Mouse (Mus musculus) G1E (cell line): ENCODE results near the gene Osbpl11. TPM values are rescaled to one million over a fixed set of nuclear protein-coding genes. Genes with fewer than 3 reads are reported as not detected.
A peak's percentile ranks its signal among the peaks of the same experiment; 100 is the strongest.

Experiments
- ATAC-seq: 2 replicates; pipeline ENCODE4 v1.8.0; 2016; ENCODE audit warnings: mild to moderate bottlenecking; ENCODE audit not compliant: insufficient number of reproducible peaks, poor library complexity, low FRiP score, severe bottlenecking; ENCODE audit errors: extremely low read depth
- DNase-seq: peaks from one replicate; pipeline ENCODE4 v3.0.0; 2012; ENCODE audit warnings: low spot score
- H3K27me3 ChIP-seq: 2 replicates; pipeline ENCODE4 v1.6.1; 2012; ENCODE audit warnings: mild to moderate bottlenecking, low read length, inconsistent platforms; ENCODE audit not compliant: insufficient read depth
- H3K36me3 ChIP-seq: replicated peaks from 2 replicates; pipeline ENCODE3; 2012; ENCODE audit warnings: mild to moderate bottlenecking, inconsistent platforms
- H3K4me1 ChIP-seq: 2 replicates; pipeline ENCODE4 v1.6.1; 2012; ENCODE audit warnings: low read depth, low read length, inconsistent platforms, mixed read lengths; ENCODE audit not compliant: insufficient read depth
- H3K4me3 ChIP-seq: 2 replicates; pipeline ENCODE4 v1.5.1; 2012; ENCODE audit warnings: low read depth, mild to moderate bottlenecking, inconsistent platforms, low read length, moderate library complexity, mixed read lengths
- H3K9me3 ChIP-seq: replicated peaks from 2 replicates; pipeline ENCODE4 v1.6.1; 2012; ENCODE audit warnings: inconsistent platforms
- CTCF ChIP-seq: IDR thresholded peaks from 2 replicates; pipeline ENCODE4 v1.5.1; 2012; ENCODE audit warnings: low read depth, low read length, inconsistent platforms, mixed read lengths
- GATA1 ChIP-seq: IDR thresholded peaks from 2 replicates; pipeline ENCODE4 v1.6.1; 2012; ENCODE audit warnings: borderline replicate concordance, low read length, inconsistent platforms, mixed read lengths
- GATA2 ChIP-seq: IDR thresholded peaks from 2 replicates; pipeline ENCODE4 v1.6.1; 2012; ENCODE audit warnings: low read depth, low read length, inconsistent platforms, borderline replicate concordance
- POLR2AphosphoS5 ChIP-seq: IDR thresholded peaks from 2 replicates; pipeline ENCODE4 v1.6.1; 2012; ENCODE audit warnings: low read depth, low read length, inconsistent platforms; ENCODE audit not compliant: insufficient replicate concordance
- TAL1 ChIP-seq: conservative IDR thresholded peaks from 2 replicates; pipeline ENCODE4 v1.6.1; 2012; ENCODE audit warnings: low read depth, low read length, inconsistent platforms, mixed read lengths
- polyA plus RNA-seq: library from polyadenylated mRNA; stranded (reverse); fragments of >175 nt; gene quantifications from 2 replicates; pipeline ENCODE4 v1.2.3, GENCODE M21; 2012
- total RNA-seq, 2 experiments: library from RNA; stranded (forward) in 1 of 2; stranded (reverse) in 1 of 2; fragments of 200-1000 nt in 1 of 2; fragments of >200 nt in 1 of 2; fragmentation: Nextera tagmentation in 1 of 2; gene quantifications; 2 replicates each; pipeline ENCODE4 v1.2.3; 2014 to 2017

Gene Osbpl11
- total and polyA plus RNA-seq, 3 experiments, result 3.1 to 18.4 (median 11.7) TPM

DNA sequence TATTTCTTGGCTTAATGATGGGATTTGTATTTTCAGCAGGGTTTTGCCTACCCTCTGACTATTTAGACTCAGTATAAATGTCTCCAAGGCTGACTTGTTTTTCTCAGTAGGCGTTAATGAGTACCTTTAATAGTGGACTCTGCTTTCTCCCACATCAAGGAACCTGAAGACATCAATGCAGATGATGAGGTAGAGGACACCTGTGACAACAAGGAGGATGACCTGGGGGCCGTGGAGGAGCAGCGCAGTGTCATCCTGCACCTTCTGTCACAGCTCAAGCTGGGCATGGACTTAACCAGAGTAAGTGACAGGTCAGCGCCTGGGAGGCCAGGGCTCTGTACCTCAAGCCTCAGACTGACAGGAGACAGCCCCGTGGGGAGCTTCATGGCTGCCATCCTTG, 39.5 kb downstream of the Osbpl11 start:
- no peaks in the 10 kb centered on the region for H3K27me3 ChIP-seq
- H3K9me3 ChIP-seq, result no peaks in the 10 kb centered on the region
- peaks cover 64% of the 10 kb centered on the region for H3K36me3 ChIP-seq
- no peak for ATAC-seq
- H3K4me1 ChIP-seq, result no peaks in the 10 kb centered on the region
- TF ChIP-seq GATA2 (no peak), CTCF (no peak), TAL1 (no peak), POLR2AphosphoS5 (no peak), GATA1 (no peak)
- no peak for DNase-seq
- no peak overlapping the region for H3K4me3 ChIP-seq

DNA sequence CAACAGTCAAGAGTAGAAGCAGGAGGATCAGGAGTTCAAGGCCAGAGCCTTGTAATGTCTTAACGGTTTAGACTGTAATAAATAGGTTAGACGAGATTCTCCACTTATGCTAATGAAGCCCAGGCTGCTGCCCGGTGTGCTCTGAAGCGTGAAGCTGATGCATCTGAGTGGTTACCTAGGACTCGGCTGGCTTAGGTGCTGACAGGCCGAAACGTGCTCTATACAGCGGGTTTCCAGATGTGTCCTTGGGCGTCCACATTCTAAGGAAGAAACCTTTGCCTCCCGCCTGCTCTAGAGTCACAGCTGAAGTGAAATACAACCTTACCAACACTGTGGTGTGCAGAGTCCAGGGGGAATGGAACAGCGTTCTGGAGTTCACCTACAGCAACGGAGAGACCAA, 49.3 kb downstream of the Osbpl11 start:
- TF ChIP-seq POLR2AphosphoS5, result no peak
- no peak for TF ChIP-seq CTCF
- no peak for TF ChIP-seq GATA1
- TF ChIP-seq TAL1, result no peak
- no peak for TF ChIP-seq GATA2
- no peaks in the 10 kb centered on the region for H3K9me3 ChIP-seq
- no peaks in the 10 kb centered on the region for H3K4me1 ChIP-seq
- no peak overlapping the region for H3K4me3 ChIP-seq
- ATAC-seq (no peak), DNase-seq (no peak)
- no peaks in the 10 kb centered on the region for H3K27me3 ChIP-seq
- H3K36me3 ChIP-seq, result peaks cover 67% of the 10 kb centered on the region

DNA sequence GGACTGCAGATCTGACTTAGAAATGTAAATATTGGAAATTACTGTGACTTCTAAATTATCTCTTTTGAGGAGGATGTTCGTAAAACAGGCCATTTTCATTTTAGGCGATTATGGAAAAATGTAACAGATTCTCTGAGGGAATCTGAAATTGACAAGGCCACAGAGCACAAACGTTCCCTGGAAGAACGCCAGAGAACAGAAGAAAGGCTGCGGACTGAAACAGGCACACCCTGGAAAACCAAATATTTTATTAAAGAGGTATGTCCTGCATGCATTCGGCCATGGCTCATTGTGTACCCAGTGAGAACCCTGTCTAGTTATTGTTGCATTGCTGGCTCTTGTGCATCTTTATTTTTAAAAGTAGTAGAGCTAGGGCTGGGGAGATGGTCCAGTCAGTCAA, 51.3 kb downstream of the Osbpl11 start:
- DNase-seq (no peak), ATAC-seq (no peak)
- H3K4me1 ChIP-seq, result 0 out of 2 replicates have a peak, but pooled peaks cover 2% of the 10 kb centered on the region
- no peak overlapping the region for H3K4me3 ChIP-seq
- no peak for TF ChIP-seq CTCF
- no peaks in the 10 kb centered on the region for H3K27me3 ChIP-seq
- peaks cover 68% of the 10 kb centered on the region for H3K36me3 ChIP-seq
- no peaks in the 10 kb centered on the region for H3K9me3 ChIP-seq

DNA sequence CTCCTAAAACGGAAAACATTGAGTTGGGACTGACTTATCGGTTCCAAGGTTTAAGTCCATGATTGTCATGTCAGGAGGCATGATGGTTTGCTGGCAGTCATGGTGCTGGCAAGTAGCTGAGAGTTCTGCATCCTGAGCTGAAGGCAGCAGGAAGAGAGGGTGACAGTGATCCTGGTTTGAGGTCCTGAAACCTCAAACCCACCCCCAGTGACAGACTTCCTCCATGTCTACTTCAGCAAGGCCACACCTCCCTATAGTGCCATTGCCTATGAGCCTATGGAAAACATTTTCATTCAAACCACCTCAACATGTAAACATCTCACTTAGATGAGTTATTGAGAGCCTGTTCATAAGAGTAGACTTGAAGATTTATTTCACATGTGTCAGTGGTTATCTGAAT, 54.4 kb downstream of the Osbpl11 start:
- Histone ChIP-seq H3K27me3 (no peaks in the 10 kb centered on the region), H3K4me3 (no peak overlapping the region), H3K36me3 (peaks cover 75% of the 10 kb centered on the region), H3K4me1 (0 out of 2 replicates have a peak, but pooled peaks cover 2% of the 10 kb centered on the region), H3K9me3 (no peaks in the 10 kb centered on the region)
- no peak for ATAC-seq
- no peak for DNase-seq
- no peak for TF ChIP-seq TAL1
- no peak for TF ChIP-seq CTCF
- TF ChIP-seq POLR2AphosphoS5, result no peak
- no peak for TF ChIP-seq GATA2
- TF ChIP-seq GATA1, result no peak

DNA sequence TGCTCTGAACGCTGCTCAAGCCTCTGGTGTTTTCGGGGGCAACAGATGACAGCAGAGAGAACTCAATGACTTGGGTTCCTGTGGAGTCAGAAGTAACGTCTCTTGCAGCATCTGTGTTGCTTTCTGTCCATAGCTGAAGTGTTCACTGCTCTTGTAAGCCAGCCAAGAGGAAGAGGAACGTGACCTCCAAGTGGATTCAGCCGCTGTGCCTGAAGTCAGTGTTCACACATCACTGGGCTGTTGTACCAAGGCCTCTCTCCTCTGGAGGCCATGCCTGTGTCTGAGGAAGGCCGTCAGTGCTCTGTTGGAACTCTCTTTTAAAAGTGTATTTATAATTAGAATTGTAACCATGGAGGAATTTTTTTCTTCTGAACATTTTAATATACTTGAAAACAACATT, 57.2 kb downstream of the Osbpl11 start:
- TF ChIP-seq GATA1, result no peak
- TF ChIP-seq GATA2, result no peak
- no peak for TF ChIP-seq TAL1
- no peak for TF ChIP-seq CTCF
- TF ChIP-seq POLR2AphosphoS5, result no peak
- peaks cover 11% of the 10 kb centered on the region for H3K4me1 ChIP-seq
- DNase-seq (no peak), ATAC-seq (no peak)
- H3K27me3 ChIP-seq, result no peaks in the 10 kb centered on the region
- H3K36me3 ChIP-seq, result peaks cover 69% of the 10 kb centered on the region
- H3K4me3 ChIP-seq, result no peak overlapping the region
- H3K9me3 ChIP-seq, result no peaks in the 10 kb centered on the region

DNA sequence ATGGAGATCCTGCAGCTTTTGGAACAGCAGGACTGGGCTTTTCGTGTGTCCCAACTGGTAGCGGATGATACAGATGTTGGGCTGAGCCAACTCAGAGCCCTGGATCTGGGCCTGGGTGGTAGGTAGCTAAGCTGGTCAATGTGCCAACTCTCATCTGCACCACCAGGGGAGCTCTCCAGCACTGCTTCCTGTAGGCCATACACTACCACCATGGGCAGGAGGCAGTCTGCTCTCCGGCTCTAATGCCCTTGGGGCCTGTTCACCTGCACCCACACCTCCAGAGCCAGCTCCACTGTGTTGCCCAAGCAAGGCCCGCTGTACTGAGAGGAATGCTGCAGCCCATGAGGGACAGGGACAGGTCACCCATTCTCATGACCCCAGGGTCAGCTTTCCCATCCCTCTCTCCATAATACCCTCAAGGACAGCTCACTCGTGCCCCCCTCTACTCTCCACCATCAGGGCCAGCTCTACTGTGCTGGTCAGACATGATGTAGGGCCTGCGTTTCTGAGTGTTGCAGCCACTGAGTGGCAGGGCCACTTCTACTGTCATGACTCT, 59.3 kb downstream of the Osbpl11 start:
- DNase-seq, result no peak
- H3K27me3 ChIP-seq, result no peaks in the 10 kb centered on the region
- no peaks in the 10 kb centered on the region for H3K9me3 ChIP-seq
- ATAC-seq, result no peak
- H3K36me3 ChIP-seq, result peaks cover 60% of the 10 kb centered on the region
- TF ChIP-seq POLR2AphosphoS5 (no peak), CTCF (peak; percentile 20; the same call in 1 of the 2 replicates)
- no peak overlapping the region for H3K4me3 ChIP-seq
- peaks cover 17% of the 10 kb centered on the region for H3K4me1 ChIP-seq

DNA sequence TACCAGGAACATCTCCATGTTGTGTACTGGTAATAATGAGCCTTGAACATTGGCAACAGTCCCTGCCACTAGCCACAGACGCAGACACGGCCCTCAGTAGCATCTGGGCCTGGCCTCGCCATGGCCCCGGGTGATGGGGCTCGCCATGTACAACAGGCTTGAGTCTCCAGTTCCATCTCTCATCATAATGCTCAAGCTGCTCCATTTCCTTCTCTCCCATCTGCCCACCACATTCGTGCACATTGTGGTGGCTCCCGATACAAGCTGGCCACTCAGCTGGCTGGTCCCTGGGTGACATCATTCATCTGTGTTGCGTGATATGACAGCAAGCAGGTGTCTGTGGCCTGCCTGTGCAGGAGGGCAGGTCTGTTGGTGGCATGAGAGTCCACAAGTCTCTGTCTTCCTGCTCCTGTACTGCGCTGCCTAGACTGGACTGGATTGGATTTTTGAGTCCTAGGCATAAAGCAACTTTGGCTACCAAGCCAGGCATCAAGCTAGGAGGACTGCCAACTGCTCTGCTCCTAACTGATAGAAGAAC, 60.1 kb downstream of the Osbpl11 start:
- Histone ChIP-seq H3K9me3 (no peaks in the 10 kb centered on the region), H3K36me3 (peaks cover 55% of the 10 kb centered on the region), H3K4me3 (no peak overlapping the region), H3K27me3 (no peaks in the 10 kb centered on the region), H3K4me1 (peaks cover 18% of the 10 kb centered on the region)
- ATAC-seq (no peak), DNase-seq (no peak)
- TF ChIP-seq GATA2 (no peak), GATA1 (no peak), CTCF (no peak), TAL1 (no peak), POLR2AphosphoS5 (no peak)
